Mouse (Mus musculus): ENCODE measurements at regions not wholly inside any gene's neighbourhood (a gene's known extent, or its start where the extent isn't known, plus 50 kb on each side); places are given as distances from the start of the nearest gene placed in this dataset.

DNA sequence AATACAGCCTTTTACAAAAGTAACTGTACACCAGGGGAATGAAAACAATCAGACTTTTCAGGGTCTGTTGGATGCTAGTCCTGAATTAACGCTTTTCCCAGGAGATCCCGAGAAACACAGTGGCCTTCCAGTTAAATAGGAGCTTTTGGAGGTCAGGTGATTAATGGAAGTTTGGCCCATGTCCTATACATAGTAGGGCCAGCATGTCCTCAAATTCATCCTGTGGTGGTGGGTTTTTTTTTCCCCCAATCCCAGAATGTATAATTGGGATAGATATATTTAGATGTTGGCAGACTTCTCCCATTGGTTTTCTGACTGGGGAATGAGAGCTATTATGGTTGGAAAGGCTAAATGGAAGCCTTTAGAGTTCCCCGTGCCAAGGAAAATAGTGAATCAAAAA, 77.6 kb downstream of the Cd200 start:
- DNase-seq (ENCODE audit: extremely low read depth, low read depth, low spot score), result no peak

- no peak for DNase-seq (ENCODE audit: extremely low read depth, low read depth, low spot score)
Measured at GRCm38 (mm10) chr16:45330298-45330697, 78.6 kb downstream of the Cd200 start.

- no peak for DNase-seq (ENCODE audit: extremely low read depth, low read depth, low spot score)
Measured at GRCm38 (mm10) chr16:45329716-45330115, 79.1 kb downstream of the Cd200 start.

GRCm38 (mm10) chr16:45327103-45327502, 81.8 kb downstream of the Cd200 start:
- no peak for DNase-seq (ENCODE audit: extremely low read depth, low read depth, low spot score)

GRCm38 (mm10) chr16:45311479-45311878, 87.4 kb downstream of the Btla start:
- peak; percentile 83 for DNase-seq (ENCODE audit: extremely low read depth, low read depth, low spot score)

All from fat pad, adult 2 months (tissue).